Mouse (Mus musculus) small intestine, adult 2 months (tissue): ENCODE data around the gene Gm20388. TPM values are rescaled to one million over a fixed set of nuclear protein-coding genes. Genes with fewer than 3 reads are reported as not detected.

Experiments
- H3K27ac ChIP-seq: fragments of 200-500 bp; 2 replicates; pipeline ENCODE4 v1.5.1; 2012; ENCODE audit warnings: low read depth, low read length, control low read depth, inconsistent platforms; ENCODE audit not compliant: insufficient read depth
- H3K27me3 ChIP-seq: fragments of 200-500 bp; 2 replicates; pipeline ENCODE4 v1.6.1; 2012; ENCODE audit warnings: mild to moderate bottlenecking, moderate library complexity, low read length, inconsistent platforms; ENCODE audit not compliant: control insufficient read depth, insufficient read depth
- H3K36me3 ChIP-seq: fragments of 200-500 bp; 2 replicates; pipeline ENCODE4 v1.6.1; 2012; ENCODE audit warnings: mild to moderate bottlenecking, low read length, control low read depth, inconsistent platforms; ENCODE audit not compliant: control insufficient read depth, insufficient read depth
- H3K4me1 ChIP-seq: fragments of 200-500 bp; 2 replicates; pipeline ENCODE4 v1.6.1; 2012; ENCODE audit warnings: low read length, inconsistent platforms, mixed read lengths; ENCODE audit not compliant: control insufficient read depth, insufficient read depth, insufficient read length
- H3K4me3 ChIP-seq: fragments of 200-500 bp; 2 replicates; pipeline ENCODE4 v1.5.1; 2012; ENCODE audit warnings: low read depth, mild to moderate bottlenecking, control low read depth, inconsistent platforms, low read length, moderate library complexity
- CTCF ChIP-seq: fragments of 200-500 bp; IDR thresholded peaks from 2 replicates; pipeline ENCODE4 v1.5.1; 2012; ENCODE audit warnings: low read depth, mild to moderate bottlenecking, control low read depth, inconsistent platforms, low read length, moderate library complexity, mixed read lengths; ENCODE audit not compliant: insufficient replicate concordance, insufficient read length; ENCODE audit errors: extremely low read depth
- POLR2A ChIP-seq: fragments of 200-500 bp; IDR thresholded peaks from 2 replicates; pipeline ENCODE4 v1.6.1; 2012; ENCODE audit warnings: low read depth, mild to moderate bottlenecking, control low read depth, inconsistent platforms, low read length, moderate library complexity
- WGBS: fragments of 180-500 bp; shearing (Covaris S2); methylation state at CpG from one replicate; pipeline ENCODE4 v1.1.7; 2018; 5-methylcytosine and 5-hydroxymethylcytosine counted together
- polyA plus RNA-seq: library from polyadenylated mRNA; depleted of rRNA; stranded (reverse); fragments of >200 nt; gene quantifications from 2 replicates; pipeline ENCODE4 v1.2.3, GENCODE M21; 2012

The Gm20388 gene
- polyA plus RNA-seq, 1 experiment = 37.3 TPM

DNA sequence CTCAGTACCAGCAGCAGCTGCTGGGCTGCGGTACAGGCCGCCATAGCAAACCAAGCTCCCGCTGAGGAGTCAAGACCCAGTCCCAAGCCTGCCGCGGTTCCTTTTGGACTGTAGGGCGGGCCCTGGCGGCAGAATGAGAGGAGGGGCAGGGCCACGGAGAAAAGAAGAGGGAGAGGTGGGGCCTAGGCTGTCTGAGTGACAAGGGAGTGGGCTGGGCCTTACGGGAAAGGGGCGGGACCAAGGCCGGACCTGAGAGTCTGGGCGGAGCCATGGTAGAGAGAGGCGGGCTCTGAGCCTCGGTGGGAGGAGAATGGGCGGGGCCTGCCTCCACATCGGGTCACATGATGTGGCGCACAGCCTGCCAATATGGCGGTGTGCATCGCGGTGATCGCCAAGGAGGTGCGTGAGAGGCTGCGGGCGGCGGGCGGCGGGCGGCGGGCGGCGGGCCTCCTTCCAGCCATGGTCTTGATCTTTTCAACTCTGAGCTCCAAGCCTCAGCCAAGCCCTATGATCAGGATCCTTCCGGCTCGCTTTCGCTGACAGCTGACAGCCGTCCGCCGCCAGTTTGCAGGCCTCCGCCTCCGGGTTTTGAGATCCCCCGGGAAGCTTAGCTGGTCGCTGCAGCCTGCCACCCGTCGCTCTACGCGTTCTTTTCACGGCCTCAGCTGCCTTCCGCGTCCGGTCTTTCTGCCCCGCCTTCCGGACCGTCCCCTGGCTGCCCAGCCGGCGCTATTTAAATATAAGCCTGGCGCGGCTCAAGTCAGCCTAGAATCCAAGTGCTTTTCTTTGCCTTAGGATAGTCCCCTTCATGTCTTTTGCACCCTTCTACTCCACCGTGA, 2700.9 kb downstream of the Gm20388 start, which contains the start of the genes Galns and Trappc2l:
TSS of gene Galns (minus strand) at position 169 of the 839 bp plus-strand sequence.
TSS of gene Trappc2l (plus strand) at position 346 of the 839 bp plus-strand sequence.
- peaks cover 2% of the 10 kb centered on the region for H3K36me3 ChIP-seq
- TF ChIP-seq CTCF (peak; percentile 14; the same call in 1 of the 2 replicates), POLR2A (peak; percentile 78)
- peaks cover 11% of the 10 kb centered on the region; the same call in 1 of the 2 replicates for H3K4me1 ChIP-seq
- H3K27ac ChIP-seq = peak within 1 kb of the TSS; percentile 78
- under 1% methylated on average over 57 of the region's 57 CpGs for WGBS
- peak within 1 kb of the TSS; percentile 82 for H3K4me3 ChIP-seq
- H3K27me3 ChIP-seq = no peaks in the 10 kb centered on the region

DNA sequence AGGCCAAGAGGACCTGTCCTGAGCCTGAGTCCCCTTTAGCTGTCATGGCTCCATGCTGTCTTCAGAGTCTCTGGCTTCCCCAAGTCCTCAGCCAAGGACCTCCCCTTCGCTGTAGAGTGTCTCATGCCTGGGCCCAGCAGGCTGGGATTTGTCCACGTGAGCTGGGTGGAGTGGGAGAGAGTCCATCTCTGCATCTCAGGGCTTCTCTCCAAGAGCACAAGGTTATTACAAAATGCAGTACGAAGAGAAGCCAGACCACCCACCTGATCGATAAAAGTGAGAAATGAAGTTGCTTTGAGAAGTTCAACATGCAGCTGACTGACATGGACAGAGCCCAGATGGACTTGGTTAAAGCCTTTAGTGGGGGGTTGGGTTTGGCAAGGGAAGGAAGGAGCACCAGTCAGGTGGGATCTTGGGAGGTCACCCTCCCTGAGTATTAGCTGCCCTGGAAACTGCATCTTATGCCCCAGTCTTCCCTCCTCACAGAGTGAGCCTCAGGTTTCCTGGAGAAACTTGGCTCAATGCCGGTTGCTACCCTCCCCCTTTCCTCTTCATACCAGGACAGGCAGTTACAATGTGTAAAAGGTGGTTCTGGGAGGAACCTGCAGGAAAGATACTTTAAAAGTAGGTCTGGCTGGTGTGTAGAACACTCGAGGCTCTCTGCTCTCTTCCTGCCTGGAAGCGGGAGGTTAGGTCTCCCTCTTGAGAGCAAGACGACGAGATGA, 2705.7 kb downstream of the Gm20388 start:
- no peak overlapping the region for H3K27ac ChIP-seq
- H3K27me3 ChIP-seq = no peaks in the 10 kb centered on the region
- H3K4me3 ChIP-seq = no peak overlapping the region
- no peak for TF ChIP-seq CTCF
- no peak for TF ChIP-seq POLR2A
- H3K4me1 ChIP-seq = peaks cover 11% of the 10 kb centered on the region; the same call in 1 of the 2 replicates
- H3K36me3 ChIP-seq = peaks cover 2% of the 10 kb centered on the region
- WGBS = 71% methylated on average over 9 of the region's 9 CpGs

DNA sequence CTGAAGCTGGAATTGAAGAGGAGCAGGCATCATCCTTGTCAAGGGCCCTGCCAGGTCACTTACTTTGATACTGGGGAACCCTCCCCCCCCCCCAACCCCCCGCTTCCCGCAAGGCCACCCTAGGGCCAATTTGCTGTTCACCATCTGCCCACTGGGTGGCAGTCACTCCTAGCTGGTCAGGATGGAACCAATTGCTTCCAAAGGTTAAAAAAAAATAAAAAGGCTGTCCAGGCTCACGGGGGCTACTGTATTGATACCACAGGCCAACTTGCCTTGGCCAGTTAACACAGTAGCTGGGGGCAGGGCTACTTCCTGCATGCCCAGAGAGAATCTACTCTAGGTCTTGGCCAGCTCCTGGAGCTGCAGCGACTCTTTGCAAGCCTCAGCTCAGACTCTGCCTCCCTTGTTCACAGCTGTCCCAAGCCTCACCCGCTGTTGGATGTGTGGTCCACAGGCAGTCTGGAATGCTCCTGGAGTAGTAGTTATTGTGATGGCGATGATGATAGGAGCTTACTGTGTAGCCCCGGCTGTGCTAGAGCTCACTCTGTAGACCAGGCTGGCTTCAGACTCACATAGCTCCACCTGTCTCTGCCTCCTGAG, 2707.4 kb downstream of the Gm20388 start:
- Histone ChIP-seq H3K4me3 (no peak overlapping the region), H3K27ac (no peak overlapping the region), H3K4me1 (peaks cover 3% of the 10 kb centered on the region; the same call in 1 of the 2 replicates), H3K36me3 (peaks cover 2% of the 10 kb centered on the region), H3K27me3 (no peaks in the 10 kb centered on the region)
- WGBS = 34% methylated on average over 5 of the region's 7 CpGs
- no peak for TF ChIP-seq POLR2A
- TF ChIP-seq CTCF = peak; percentile 59; the same call in 1 of the 2 replicates

DNA sequence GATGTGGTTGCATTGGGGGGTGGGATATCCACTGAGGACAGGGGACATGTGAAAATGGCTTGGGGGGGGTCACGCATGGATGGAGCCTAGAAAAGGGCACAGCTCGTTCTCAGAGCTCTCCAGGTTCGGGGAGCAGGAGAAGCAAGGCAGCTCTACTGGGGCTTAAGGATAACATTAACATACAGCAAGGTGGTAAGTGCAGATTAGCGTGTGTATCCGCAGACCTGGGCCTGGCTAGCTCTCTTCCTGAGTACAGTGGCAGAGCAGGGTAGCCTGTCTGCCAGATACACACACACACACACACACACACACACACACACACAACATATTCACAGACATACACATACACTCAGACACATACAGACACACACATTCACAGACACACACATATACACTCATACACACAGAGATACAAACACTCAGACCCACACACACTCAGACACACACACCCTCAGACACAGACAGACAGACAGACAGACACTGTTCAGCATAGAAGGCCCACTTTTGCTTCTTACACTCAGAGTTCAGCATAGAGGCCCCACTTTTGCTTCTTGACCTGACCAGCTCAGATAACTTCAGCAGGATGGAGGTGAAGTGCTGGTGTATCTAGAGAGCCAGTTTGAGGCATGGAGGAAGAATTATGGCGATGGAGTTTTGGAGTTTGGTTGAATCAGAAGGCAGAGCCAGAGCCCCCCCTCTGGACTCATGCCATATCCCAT, 2708.2 kb downstream of the Gm20388 start:
- Histone ChIP-seq H3K4me3 (no peak overlapping the region), H3K4me1 (no peaks in the 10 kb centered on the region; the same call in 1 of the 2 replicates), H3K27me3 (no peaks in the 10 kb centered on the region), H3K27ac (no peak overlapping the region), H3K36me3 (peaks cover 2% of the 10 kb centered on the region)
- 78% methylated on average over 6 of the region's 6 CpGs for WGBS
- TF ChIP-seq POLR2A (no peak), CTCF (no peak)

DNA sequence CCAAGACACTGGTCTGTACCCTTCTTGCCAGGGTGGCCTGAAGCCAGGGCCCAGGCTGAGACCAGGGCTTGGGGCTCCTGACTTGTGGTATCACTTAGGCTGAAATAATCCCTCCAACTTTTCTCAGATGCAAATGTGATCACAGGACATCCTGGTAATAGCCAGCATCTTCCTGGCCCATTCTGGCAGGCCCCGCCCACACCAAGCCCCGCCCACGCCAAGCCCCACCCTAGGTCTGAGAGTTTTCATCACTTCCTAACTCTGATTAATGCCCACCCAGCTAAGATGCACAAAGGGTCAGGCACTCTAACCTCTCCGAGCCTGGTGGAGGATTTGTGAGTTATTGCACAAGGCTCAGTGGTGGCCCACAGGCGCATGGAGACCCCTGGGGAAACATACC, 2709.8 kb downstream of the Gm20388 start:
- WGBS = 49% methylated on average over 5 of the region's 5 CpGs
- Histone ChIP-seq H3K27ac (no peak overlapping the region), H3K27me3 (no peaks in the 10 kb centered on the region), H3K4me1 (no peaks in the 10 kb centered on the region; the same call in 1 of the 2 replicates), H3K36me3 (no peaks in the 10 kb centered on the region), H3K4me3 (no peak overlapping the region)
- no peak for TF ChIP-seq POLR2A
- TF ChIP-seq CTCF = no peak

DNA sequence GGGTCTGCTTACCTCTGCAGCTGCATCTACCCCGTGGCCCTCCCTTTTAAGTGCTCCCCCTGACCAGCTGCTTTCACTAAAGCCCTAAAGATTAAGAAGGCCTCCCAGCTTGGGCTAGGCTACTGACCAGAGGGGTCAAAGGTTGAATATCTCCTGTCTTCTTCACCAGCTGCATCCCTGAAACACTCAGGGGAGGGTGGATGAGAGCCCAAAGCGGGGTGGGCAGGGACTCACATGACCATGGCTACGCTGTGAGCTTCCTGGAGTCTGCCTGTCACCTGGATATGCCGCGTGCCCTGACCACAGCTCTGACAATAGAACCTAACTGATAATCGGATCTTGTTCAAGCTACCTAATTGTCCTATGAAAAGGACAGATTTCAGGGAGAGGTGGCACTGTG, 2712.1 kb downstream of the Gm20388 start, which contains the start of gene Pabpn1l:
TSS of gene Pabpn1l (minus strand) at position 13 of the 400 bp plus-strand sequence.
- 53% methylated on average over 6 of the region's 6 CpGs for WGBS
- H3K4me3 ChIP-seq = no peak within 1 kb of the TSS
- TF ChIP-seq CTCF (no peak), POLR2A (no peak)
- H3K4me1 ChIP-seq = no peaks in the 10 kb centered on the region; the same call in 1 of the 2 replicates
- H3K27ac ChIP-seq = no peak within 1 kb of the TSS
- no peaks in the 10 kb centered on the region for H3K27me3 ChIP-seq
- H3K36me3 ChIP-seq = no peaks in the 10 kb centered on the region
